Mouse (Mus musculus): ENCODE measurements around the gene Dcaf5.
A peak's percentile ranks its signal among the peaks of the same experiment; 100 is the strongest.

DNA sequence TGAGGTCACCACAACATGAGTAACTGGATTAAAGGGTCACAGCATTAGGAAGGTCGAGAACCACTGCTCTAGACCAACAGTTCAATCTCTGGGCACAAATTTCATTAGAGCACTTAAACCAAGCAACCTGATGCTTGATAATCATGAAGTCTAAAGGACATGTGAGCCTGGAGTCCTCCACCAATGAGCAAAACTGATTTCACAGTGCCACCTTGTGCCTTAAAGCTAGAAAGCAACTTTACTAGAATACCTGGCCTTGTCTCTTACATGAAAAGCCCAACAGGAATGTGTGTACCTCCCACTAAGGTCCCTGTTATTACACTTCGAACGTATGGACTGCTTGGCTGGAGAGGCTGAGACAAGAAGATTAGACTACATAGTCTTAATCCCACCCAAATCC is 47.0 kb downstream of the Dcaf5 start:
- TF ChIP-seq EP300 (optimal IDR thresholded peaks at IDR 0.05) (no peak), CTCF (IDR thresholded peaks at IDR 0.05; ENCODE audit: low read depth) (peak; percentile 77)

Data from stomach, postnatal 0 days (tissue).